Mouse (Mus musculus) heart, postnatal 0 days (tissue): ENCODE results near the gene Scfd2. TPM values are rescaled to one million over a fixed set of nuclear protein-coding genes. Genes with fewer than 3 reads are reported as not detected.

ENCODE experiments used
- ATAC-seq: fragments of 200-750 bp; cut with Nextera tagmentation; 2 replicates; pipeline ENCODE4 v1.8.0; 2017; ENCODE audit warnings: low read depth, moderate number of reproducible peaks, moderate library complexity; ENCODE audit not compliant: insufficient read depth
- DNase-seq: peaks from one replicate; pipeline ENCODE4 v3.0.0-alpha.2; 2016; ENCODE audit warnings: low spot score
- H3K27ac ChIP-seq: fragments of 300-500 bp; sonication (generic); 2 replicates; pipeline ENCODE4 v1.5.1; 2014; ENCODE audit warnings: low read depth, mild to moderate bottlenecking
- H3K27me3 ChIP-seq: fragments of 300-500 bp; sonication (generic); 2 replicates; pipeline ENCODE4 v1.6.1; 2014; ENCODE audit warnings: low read length, mixed read lengths; ENCODE audit not compliant: control insufficient read depth, insufficient read depth
- H3K36me3 ChIP-seq: fragments of 300-500 bp; sonication (generic); replicated peaks from 2 replicates; pipeline ENCODE4 v1.6.1; 2014; ENCODE audit warnings: low read length, mixed read lengths; ENCODE audit not compliant: control insufficient read depth, insufficient read depth
- H3K4me1 ChIP-seq: fragments of 300-500 bp; sonication (generic); 2 replicates; pipeline ENCODE4 v1.6.1; 2014; ENCODE audit warnings: antibody characterized with exemption; ENCODE audit not compliant: control insufficient read depth, insufficient read depth
- H3K4me2 ChIP-seq: fragments of 300-500 bp; sonication (generic); 2 replicates; pipeline ENCODE4 v1.6.1; 2014; ENCODE audit warnings: low read depth, mild to moderate bottlenecking, low read length, moderate library complexity
- H3K4me3 ChIP-seq: fragments of 300-500 bp; sonication (generic); 2 replicates; pipeline ENCODE4 v1.5.1; 2014; ENCODE audit warnings: low read depth, low read length
- H3K9ac ChIP-seq: fragments of 300-500 bp; sonication (generic); replicated peaks from 2 replicates; pipeline ENCODE4 v1.6.1; 2014; ENCODE audit warnings: low read depth, low read length, mixed read lengths
- H3K9me3 ChIP-seq: fragments of 300-500 bp; sonication (generic); replicated peaks from 2 replicates; pipeline ENCODE4 v1.6.1; 2016; ENCODE audit warnings: low read length; ENCODE audit not compliant: control insufficient read depth
- CTCF ChIP-seq: IDR thresholded peaks from 2 replicates; pipeline ENCODE4 v1.5.1; 2016; ENCODE audit warnings: antibody characterized with exemption, control low read depth, low read depth
- EP300 ChIP-seq: IDR thresholded peaks from 2 replicates; pipeline ENCODE4 v1.6.1; 2016; ENCODE audit warnings: antibody characterized with exemption, low read depth
- WGBS: fragments of 180-500 bp; shearing (Covaris S2); extraction: QIAGEN DNeasy Blood & Tissue Kit; methylation state at CpG from one replicate; pipeline ENCODE4 v1.1.7; 2014; 5-methylcytosine and 5-hydroxymethylcytosine counted together
- polyA plus RNA-seq: library from polyadenylated mRNA; unstranded; fragments of >200 nt; fragmentation: Nextera tagmentation; extraction: Ambion mirVana; gene quantifications from 2 replicates; pipeline ENCODE4 v1.2.1, GENCODE M21; 2015
- total RNA-seq: library from RNA; depleted of rRNA; stranded (reverse); fragments of >200 nt; gene quantifications from 2 replicates; pipeline ENCODE4 v1.2.3, GENCODE M21; 2014; ENCODE audit warnings: low replicate concordance

Scfd2 gene
- total and polyA plus RNA-seq, 2 experiments from 2014 or later: 14.2 to 24.3 TPM

DNA sequence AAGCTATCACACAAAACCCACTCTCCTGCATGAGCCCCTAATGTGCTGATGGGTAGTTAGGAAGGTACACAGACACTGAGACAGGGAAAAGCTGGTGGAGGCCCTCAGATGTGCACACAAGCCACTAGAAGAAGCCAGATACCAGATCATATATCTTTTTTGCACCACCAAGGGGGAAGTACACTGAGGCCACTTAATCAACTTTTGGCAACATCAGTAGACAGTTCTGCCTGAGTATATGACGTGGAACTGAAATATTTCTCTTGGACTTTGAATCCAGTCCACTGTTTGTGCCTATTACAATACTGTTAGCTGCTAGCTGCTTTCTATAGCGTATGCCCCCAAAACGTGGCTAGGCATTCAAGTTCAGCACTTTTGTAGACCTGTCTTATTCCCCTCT lies 229.2 kb downstream of the Scfd2 start:
- Histone ChIP-seq H3K9me3 (no peaks in the 10 kb centered on the region), H3K36me3 (no peaks in the 10 kb centered on the region), H3K27me3 (no peaks in the 10 kb centered on the region), H3K4me1 (peaks cover 31% of the 10 kb centered on the region), H3K27ac (no peak overlapping the region), H3K4me2 (no peak overlapping the region), H3K4me3 (no peak overlapping the region), H3K9ac (no peak overlapping the region)
- no peak for ATAC-seq
- WGBS: 69% methylated on average over 3 of the region's 3 CpGs
- TF ChIP-seq EP300 (no peak), CTCF (no peak)
- DNase-seq: no peak

- 93% methylated on average over 2 of the region's 2 CpGs for WGBS
- no peak overlapping the region for H3K9ac ChIP-seq
- no peaks in the 10 kb centered on the region for H3K36me3 ChIP-seq
- H3K4me3 ChIP-seq: no peak overlapping the region
- DNase-seq (no peak), ATAC-seq (no peak)
- H3K27ac ChIP-seq: peak overlapping the region; percentile 93
- no peak overlapping the region for H3K4me2 ChIP-seq
- no peaks in the 10 kb centered on the region for H3K9me3 ChIP-seq
- peaks cover 34% of the 10 kb centered on the region for H3K4me1 ChIP-seq
- H3K27me3 ChIP-seq: no peaks in the 10 kb centered on the region
- TF ChIP-seq EP300 (no peak), CTCF (no peak)
Observed at GRCm38 (mm10) chr5:74301443-74301842, 230.1 kb downstream of the Scfd2 start.

DNA sequence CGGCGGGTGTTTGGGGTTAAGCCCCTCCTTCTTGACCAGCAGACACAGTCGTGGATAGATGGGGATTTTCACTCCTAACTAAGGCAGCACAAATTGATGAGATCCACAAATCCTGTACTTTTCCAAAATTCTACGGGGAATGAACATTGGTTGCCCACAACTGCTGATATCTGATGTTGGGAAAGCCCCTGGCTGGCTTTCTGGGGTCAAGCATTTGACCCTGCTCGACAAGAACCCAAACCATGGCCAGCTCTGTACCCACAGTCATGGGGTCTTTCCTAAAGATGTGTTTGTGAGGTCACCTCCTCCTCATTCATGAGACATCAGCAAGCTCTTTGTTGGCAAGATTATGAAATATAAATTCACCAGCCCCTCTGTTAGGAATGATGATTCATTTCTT lies 230.6 kb downstream of the Scfd2 start:
- Histone ChIP-seq H3K4me1 (peaks cover 38% of the 10 kb centered on the region), H3K9me3 (no peaks in the 10 kb centered on the region), H3K9ac (no peak overlapping the region), H3K36me3 (no peaks in the 10 kb centered on the region), H3K27ac (peak overlapping the region; percentile 93), H3K27me3 (no peaks in the 10 kb centered on the region), H3K4me2 (no peak overlapping the region), H3K4me3 (no peak overlapping the region)
- DNase-seq: no peak
- ATAC-seq: no peak
- 44% methylated on average over 5 of the region's 5 CpGs for WGBS
- TF ChIP-seq EP300 (no peak), CTCF (no peak)

DNA sequence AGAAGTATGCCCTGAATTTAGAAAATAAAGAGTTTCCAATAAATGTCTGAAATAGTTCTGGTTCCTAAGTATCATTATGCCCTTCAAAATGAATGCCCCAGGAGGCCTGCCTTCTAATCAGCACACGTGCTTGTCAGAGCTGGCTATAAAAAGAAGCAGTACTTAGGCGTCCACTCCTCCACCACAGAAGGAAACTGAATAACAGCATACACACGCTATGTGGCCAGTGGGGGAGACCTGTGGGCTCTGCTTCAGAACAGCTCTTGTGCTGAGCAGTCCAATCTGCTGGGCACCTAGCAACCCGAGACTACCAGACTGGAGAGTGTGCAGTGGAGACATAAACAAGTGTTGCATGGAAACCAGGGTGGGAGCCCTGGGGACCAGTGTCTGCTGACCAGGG lies 231.4 kb downstream of the Scfd2 start:
- peak overlapping the region; percentile 93 for H3K27ac ChIP-seq
- 13% methylated on average over 4 of the region's 4 CpGs for WGBS
- H3K36me3 ChIP-seq: no peaks in the 10 kb centered on the region
- H3K4me1 ChIP-seq: peaks cover 38% of the 10 kb centered on the region
- H3K4me2 ChIP-seq: no peak overlapping the region
- ATAC-seq (peak; percentile 97), DNase-seq (peak; percentile 94)
- no peak overlapping the region for H3K9ac ChIP-seq
- TF ChIP-seq EP300 (peak; percentile 74; the same call in 1 of the 2 replicates), CTCF (peak; percentile 16; the same call in 1 of the 2 replicates)
- no peaks in the 10 kb centered on the region for H3K27me3 ChIP-seq
- no peaks in the 10 kb centered on the region for H3K9me3 ChIP-seq
- H3K4me3 ChIP-seq: no peak overlapping the region

- no peak overlapping the region for H3K4me3 ChIP-seq
- H3K9ac ChIP-seq: no peak overlapping the region
- no peaks in the 10 kb centered on the region for H3K9me3 ChIP-seq
- WGBS: 89% methylated on average over 5 of the region's 5 CpGs
- no peaks in the 10 kb centered on the region for H3K36me3 ChIP-seq
- DNase-seq (no peak), ATAC-seq (no peak)
- H3K4me1 ChIP-seq: peaks cover 33% of the 10 kb centered on the region
- no peaks in the 10 kb centered on the region for H3K27me3 ChIP-seq
- TF ChIP-seq CTCF: peak; percentile 22; the same call in 1 of the 2 replicates
- TF ChIP-seq EP300: no peak
- no peak overlapping the region for H3K4me2 ChIP-seq
- H3K27ac ChIP-seq: no peak overlapping the region
Observed at GRCm38 (mm10) chr5:74297113-74297512, 234.4 kb downstream of the Scfd2 start.

DNA sequence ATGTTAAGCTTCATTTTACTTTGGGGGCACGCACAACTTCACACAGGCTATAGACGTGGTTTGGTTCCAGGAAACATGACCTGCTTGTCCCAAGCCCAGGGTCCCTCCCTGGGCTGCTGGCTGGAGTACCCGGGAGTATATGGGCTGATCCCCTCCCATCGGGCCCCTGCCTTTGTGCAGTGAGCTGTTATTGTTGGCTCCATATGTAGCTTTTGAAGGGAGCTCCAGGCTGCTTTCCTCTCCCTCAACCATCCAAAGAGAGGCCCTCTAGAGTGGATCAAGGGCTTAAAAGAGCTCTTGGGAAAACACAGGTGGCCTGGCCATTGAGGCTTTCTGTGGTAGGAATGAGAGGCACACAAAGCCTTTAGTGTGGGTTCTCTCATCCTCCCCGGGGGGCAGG lies 235.5 kb downstream of the Scfd2 start:
- TF ChIP-seq EP300 (no peak), CTCF (no peak)
- Histone ChIP-seq H3K4me2 (no peak overlapping the region), H3K4me3 (no peak overlapping the region), H3K36me3 (no peaks in the 10 kb centered on the region), H3K9me3 (no peaks in the 10 kb centered on the region), H3K9ac (no peak overlapping the region), H3K27me3 (no peaks in the 10 kb centered on the region), H3K27ac (no peak overlapping the region), H3K4me1 (peaks cover 22% of the 10 kb centered on the region)
- ATAC-seq: no peak
- DNase-seq: no peak
- 61% methylated on average over 5 of the region's 5 CpGs for WGBS
